Mouse (Mus musculus) granulocyte monocyte progenitor cell, adult 5-6 weeks (primary cell): ENCODE measurements around the gene Ube2h. TPM values are rescaled to one million over a fixed set of nuclear protein-coding genes. Genes with fewer than 3 reads are reported as not detected.
A peak's percentile ranks its signal among the peaks of the same experiment; 100 is the strongest.
"Not testable (repeated sequence)": the region's sequence is repeated elsewhere in the genome, so short reads cannot be mapped to it uniquely, and the experiment has no call there.

ENCODE experiments used
- ATAC-seq: replicated peaks from 2 replicates; pipeline ENCODE4 v1.8.0; 2016; ENCODE audit warnings: mild to moderate bottlenecking, moderate TSS enrichment, inconsistent platforms; ENCODE audit not compliant: poor library complexity, severe bottlenecking
- total RNA-seq, 2 experiments: library from RNA; stranded (forward) in 1 of 2; stranded (reverse) in 1 of 2; fragments of 200-712, 200-1000 nt in 1 of 2; fragments of >200 nt in 1 of 2; fragmentation: Nextera tagmentation in 1 of 2; gene quantifications; 2 replicates each; pipeline ENCODE4 v1.2.3; 2014 to 2017

Gene Ube2h
- total RNA-seq, 2 experiments from 2014 or later, result 4.4 to 6.4 TPM

DNA sequence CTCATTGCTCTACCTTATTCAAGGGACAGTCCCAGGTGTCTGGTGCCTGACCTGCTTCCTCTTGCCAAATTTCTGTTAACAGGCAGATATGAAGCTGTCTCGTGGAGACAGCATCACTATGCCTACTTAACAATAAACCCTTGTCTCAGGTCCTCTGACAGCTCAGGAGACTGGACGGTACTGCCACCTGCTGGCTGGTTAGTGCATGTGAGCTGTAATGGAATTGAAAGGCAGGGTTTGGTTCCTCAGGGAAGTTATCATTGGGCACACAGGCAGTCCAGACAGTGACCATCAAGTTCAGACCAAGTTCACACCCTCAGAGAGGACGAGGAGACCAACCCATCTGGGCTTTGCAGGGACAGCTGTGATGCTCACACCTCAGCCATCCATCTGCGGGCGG is 93.6 kb downstream of the Ube2h start:
- ATAC-seq, result peak; percentile 89

DNA sequence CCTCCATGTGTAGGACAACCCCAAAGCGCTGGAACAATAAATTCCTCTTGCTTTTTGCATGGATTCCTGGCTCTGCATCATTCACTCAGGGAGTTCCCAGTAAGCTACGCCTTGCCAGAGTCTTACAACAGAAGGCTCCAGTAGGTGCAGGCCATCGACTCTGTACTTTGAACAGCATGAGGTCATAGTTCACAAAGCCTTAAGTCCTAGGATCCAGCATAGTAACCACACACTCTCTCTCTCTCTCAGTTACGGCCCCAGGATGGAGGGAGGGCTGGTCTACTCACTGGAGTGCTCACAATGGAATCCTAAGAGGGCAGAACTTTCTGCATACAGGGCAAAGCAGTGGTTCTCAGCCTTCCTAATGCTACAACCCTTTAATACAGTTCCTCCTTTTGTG is 95.5 kb downstream of the Ube2h start:
- ATAC-seq, result no peak

DNA sequence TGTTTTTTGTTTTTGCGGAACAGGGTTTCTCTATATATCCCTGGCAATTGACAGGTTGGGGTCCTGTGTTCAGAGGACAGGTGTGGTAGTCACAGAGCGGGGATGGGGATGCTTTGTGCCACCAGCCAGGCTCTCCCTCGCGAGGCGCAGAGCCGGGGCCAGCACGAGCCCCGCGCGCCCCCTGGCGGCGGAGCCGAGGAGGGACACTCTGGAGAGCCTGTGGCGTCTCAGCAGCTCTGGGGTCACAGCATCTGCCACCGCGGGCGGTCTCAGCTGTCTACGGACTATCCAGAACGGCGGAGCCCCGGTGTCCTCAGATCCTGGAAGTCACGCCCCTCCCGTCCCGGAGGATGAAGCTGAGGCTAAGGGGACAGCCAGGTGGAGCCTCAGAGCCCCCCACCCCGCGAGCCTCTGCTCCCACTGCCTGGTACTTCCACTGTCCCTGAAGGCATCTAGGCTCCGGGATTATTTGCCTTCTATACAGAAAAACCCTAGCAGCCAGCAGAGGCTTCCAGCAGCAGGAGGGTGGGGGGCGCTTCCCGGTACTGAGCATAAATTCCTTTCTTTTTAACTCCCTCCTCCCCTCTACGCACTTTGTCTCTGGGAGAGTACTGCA is 98.6 kb downstream of the Ube2h start:
- peak; percentile 97 for ATAC-seq

DNA sequence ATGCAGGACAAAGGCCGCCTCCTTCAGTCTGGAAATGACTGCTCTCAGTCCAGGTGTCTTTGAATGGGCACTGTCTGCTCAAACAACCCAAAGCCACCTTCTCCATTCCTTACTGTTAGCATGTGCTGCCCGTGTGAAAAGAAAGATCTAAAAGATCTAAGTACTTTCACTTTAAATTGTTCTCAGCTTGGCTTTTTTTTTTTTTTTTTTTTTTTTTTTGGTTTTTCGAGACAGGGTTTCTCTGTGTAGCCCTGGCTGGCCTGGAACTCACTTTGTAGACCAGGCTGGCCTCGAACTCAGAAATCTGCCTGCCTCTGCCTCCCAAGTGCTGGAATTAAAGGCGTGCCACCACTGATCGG is 99.2 kb downstream of the Ube2h start:
- ATAC-seq, result not testable (repeated sequence)

DNA sequence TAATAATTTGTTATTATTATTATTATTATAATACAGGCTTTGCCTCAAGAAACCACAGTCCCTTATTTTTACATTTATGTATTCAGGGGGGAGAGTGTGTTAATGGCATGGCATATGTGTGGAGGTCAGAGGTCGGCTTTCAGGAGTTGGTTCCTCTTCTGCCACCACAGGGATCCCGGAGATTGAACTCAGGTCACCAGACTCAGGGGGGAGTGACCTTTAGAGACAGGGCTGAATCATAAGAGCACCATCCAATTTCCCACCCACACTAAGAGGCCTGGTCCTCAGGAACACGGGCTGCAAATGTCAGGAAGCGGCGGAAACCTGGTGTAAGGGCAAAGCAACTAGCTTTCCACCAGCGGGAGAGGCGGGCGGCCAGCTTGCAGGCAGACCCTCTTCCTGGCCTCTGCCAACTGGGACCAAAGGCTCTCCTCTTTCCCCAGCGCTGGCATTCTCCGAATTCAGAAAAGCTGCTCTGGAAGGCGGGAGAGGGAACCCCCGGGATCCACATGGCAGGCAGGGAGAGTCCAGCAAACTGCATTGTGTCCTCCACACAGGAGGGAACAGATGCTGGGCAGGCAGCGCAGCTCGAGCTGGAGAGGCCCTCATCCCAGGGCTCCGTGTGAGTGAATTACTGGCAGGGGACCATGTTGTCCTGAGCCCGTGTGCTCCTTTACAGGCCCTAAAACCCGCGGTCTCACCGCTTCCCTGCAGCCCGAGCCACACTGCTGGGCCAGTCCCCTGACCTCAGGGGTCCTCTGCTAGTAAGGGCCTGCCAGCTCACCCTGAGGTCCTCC is 99.8 kb downstream of the Ube2h start:
- peak; percentile 68 for ATAC-seq

DNA sequence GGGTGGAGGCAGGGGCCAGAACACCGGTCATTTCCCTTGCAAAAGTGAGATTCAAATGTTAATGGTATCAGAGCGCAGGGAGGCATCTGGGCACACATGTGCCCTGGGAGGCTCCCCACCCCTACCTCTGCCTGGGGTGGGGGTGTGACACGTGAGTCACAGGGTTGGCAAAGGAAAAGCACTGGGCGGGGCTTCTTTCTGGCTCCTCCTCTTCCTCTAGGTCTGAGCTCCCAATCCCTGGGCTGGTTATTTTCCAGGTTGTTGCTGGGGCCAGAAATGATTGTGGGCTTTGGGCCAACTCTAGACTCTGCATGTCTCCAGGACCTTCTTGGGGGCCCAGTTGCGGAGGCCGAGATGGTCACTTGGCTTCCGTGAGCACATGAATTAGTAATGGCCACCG is 108.2 kb downstream of the Ube2h start:
- ATAC-seq, result no peak

DNA sequence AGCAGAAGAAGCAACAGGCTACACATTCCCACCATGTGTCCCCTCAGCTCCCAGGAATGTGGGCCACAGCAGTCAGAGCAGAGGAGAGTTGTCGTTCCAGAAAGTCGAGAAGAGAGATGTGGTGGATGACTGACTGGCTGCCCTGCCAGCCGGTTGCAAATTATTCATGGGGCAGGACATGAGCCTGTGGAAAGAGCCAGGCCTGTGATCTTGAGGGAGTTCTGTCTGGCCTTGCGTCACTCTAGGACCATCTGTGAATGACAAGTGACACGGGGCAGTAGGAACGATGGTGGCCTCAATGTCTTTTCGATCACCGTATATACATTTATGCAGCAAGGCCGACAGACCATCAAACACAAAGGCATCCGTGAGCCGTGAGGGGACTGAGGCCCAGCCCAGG is 108.7 kb downstream of the Ube2h start:
- no peak for ATAC-seq

DNA sequence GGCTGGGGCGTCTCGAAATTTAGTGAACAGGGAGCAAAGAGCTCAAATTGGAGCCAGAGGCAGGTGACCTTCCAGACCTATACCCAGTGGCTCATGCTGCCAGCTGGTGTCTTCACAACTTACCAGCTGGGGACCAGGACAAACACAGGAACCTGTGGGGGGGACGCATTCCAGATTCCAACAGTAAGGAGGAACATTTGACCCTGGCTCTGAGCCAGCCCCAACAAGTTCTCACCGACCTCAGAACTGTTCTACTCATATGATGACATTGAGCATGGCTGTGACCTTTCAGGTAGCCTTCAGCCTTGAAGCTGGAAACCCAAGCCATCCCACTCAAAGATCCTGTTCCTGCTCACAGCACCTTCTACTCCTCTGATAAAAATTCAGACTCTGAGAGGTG is 120.7 kb downstream of the Ube2h start:
- ATAC-seq, result no peak

DNA sequence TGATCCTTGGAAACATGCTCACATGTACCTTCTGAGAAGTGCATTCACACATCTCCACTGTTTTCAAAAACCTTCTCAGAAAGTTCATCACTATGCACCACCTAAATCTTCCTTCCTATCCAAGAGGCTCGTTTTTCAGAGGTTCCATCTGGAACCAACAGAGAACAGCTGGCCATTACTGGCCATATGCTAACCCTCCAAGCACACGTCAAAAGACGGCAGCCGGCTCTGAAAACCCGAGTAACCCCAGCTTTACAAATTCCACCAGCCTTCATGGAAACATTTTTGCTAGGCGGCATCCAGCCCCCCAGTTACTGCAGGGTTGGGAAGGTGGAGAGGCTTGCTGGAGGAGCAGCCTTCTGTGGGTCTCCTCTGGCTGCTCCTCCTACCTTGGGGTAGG is 122.3 kb downstream of the Ube2h start:
- no peak for ATAC-seq

DNA sequence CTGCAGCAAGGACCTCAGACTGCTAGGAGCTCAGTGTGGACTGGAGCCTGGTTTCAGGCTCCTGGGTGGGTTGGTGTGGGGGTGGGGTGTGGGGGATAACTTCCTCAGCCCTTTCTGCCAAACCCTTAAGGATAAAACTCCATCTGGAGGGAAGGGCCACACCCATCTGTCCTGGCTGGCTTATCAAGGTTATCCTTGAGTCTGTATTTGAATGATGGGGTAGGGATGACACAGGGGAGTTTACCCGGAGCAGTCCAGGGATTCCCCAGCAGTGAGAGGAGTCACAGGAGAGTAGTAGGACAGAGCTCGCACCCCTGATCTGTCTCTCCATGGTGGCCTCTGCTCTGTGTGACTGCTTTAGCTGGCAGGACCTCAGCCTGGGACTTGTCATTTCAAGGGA is 124.0 kb downstream of the Ube2h start:
- ATAC-seq, result no peak

DNA sequence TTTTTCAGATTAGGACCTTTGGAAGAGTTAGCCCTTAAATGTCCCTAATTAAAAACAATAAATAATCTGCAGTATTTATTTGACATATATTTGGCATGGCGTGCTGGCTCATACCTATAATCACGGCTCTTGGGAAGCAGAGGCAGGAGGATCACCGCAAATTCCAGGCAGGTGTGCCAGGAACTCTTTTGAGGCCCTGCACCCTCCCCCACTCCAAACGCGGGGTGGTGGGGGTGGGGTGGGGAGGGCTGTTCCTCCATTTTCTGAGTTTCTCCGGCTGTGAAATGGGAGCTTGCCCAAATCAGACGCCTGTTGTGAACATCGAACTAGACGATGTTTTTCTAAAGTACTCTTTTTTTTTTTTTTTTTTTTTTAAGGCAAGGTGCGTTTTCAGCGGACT is 125.3 kb downstream of the Ube2h start:
- ATAC-seq, result no peak

DNA sequence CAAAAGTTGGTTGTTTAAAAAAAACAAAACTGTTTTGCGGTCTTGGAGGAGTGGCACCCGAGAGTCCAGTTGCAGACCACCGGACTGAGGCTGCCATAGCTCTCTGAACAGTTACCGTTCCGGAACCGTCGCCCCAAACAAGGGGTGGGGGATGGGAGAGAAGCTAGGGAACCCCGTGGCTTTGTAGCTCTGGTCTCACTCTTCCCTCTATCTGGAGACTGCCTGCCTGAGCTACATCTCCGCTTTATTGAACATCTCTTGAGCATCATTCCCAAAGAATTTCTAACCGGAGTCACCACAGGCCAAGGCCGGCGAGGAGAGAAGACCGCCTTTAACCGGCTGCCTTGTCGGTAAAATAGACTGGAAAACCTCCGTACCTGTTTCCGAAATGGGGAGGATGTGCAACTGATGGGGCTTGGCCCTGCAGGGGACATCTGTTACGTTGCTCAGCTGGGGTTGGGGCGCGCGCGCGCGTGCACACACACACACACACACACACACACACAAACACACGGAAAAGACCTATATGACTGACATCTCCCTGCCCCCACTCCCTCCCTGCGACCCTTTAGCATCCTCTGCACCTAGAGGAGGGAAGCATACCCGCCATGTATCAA is 126.2 kb downstream of the Ube2h start:
- no peak for ATAC-seq

DNA sequence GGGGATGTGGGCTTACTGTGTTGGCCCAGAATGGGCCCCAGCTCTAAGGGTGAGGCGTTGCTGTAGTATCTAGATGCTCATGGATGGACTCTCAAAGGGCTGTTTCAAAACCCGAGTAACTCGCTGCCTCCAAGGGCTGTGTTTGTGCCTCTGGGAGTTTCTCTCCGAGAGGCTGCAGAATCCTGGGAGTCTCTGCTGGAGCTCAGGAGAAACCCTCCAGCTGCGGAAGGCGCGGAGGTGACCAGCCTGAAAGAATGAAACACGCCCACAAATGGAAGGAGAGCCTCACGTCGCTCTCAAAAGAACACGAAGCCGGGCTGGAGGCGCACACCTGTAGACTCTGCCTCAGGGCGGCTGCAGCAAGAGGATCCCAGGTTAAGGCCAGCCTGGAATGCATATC is 127.0 kb downstream of the Ube2h start:
- ATAC-seq, result no peak

DNA sequence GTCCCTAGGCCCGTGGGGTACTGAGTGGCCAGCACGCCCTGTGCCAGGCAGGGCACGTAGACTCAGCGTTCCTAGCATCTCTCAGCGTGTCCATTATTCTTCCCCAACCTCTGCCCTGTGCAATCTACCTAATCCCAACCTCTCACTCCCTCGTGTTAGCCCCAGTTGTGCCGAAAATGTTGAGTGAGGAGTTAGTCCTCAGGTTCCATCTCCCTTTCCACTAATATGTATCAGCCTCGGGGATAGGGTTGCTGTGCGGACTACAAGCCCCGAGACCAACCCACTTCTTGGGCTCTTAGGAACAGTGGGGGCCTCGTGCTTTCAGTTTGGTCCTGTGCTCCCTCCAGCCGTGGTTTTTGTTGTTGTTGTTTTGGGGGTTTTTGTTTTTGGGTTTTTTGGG is 127.8 kb downstream of the Ube2h start:
- ATAC-seq, result no peak

DNA sequence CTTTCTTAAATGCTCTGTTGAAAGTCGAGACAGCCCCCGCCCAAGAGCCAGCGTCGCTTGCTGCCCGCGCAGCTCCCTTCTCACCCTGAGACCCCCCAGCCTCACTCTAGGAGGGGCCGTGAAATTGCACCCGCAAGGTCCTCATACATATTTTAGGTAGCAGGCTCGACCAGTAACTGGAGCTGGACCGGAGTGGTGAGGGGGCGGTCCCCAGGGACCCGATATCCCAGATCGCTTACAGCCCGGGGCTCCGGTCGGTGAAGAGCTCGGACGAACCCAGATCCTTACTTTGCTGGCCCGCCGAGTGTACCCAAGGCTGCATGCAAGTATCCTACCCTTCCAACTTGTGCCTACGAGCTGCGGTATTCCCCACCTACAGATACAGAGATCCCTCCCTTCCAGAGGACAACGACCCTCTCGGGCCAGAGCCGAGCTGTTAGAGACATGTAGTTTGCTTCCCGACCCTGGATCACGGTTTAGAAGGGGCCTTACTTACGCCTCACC is 128.4 kb downstream of the Ube2h start:
- no peak for ATAC-seq

DNA sequence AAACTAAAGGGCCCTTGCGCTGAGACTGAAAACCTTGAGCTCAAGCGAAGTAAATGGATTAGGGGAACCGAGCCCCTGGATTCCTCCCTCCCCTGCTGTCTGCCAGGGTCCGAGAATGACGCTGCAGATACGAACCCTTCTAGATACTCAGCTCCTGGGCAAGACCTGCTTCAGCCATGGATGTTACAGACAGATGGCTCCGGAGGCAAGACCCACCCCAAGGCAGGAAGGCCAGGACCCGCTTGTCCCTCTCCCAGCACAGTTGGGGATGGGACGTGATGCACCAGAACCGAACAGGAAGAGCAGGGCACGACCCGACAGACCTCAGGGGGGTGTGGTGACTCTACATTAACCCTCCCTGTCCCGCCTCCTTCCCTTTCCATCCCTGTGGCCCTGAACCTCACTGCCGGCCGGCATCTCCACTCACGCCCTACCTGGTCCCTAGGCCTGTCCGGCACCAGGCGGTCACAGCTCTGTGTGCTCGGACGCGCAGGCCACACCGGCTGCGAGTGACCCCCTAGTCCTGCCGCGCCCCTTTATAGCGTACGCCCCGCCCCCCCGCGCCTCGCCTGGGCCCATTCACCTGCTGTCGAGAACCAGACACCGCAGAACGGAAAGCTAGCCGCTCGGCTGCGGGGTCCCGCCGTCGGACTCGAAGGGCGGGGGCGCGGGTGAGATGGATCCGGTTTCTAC is 129.0 kb downstream of the Ube2h start:
- ATAC-seq, result no peak

DNA sequence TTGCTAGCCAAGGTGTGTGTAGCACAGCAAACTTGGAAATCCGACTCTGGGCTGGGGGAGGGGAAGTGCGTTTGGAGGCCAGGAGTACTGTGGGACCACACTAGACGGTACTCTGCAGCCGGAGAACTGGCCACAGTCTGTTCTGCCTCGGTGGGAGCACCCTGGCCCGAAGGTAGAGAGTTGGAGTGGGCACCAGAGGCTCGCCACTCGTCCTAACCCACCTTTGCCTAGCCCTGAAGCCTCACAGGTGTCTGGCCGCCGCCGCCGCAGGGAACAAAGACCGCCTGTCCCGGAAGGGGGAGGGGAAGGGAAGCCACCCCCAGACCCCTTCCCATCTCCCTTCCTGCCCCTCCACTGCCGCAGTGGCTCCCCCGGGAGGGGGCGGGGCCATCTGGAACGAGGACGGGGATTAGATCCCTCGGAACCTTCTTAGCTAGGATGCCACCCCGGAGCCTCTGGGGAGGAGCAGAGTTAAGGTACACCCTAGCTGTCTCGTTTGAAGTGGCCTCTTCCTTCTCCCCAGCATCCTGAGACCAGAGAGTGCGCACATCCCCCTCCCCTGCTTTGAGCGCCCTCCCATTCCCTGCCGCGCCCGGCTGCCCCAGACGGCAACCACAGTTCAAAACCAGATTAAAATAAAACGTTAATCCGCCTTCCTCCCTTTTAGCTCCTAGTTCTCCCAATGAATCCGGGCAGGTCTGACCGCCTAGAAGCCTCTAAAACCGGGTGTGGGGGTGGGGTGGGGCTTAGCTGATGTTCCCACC is 129.7 kb downstream of the Ube2h start:
- no peak for ATAC-seq

DNA sequence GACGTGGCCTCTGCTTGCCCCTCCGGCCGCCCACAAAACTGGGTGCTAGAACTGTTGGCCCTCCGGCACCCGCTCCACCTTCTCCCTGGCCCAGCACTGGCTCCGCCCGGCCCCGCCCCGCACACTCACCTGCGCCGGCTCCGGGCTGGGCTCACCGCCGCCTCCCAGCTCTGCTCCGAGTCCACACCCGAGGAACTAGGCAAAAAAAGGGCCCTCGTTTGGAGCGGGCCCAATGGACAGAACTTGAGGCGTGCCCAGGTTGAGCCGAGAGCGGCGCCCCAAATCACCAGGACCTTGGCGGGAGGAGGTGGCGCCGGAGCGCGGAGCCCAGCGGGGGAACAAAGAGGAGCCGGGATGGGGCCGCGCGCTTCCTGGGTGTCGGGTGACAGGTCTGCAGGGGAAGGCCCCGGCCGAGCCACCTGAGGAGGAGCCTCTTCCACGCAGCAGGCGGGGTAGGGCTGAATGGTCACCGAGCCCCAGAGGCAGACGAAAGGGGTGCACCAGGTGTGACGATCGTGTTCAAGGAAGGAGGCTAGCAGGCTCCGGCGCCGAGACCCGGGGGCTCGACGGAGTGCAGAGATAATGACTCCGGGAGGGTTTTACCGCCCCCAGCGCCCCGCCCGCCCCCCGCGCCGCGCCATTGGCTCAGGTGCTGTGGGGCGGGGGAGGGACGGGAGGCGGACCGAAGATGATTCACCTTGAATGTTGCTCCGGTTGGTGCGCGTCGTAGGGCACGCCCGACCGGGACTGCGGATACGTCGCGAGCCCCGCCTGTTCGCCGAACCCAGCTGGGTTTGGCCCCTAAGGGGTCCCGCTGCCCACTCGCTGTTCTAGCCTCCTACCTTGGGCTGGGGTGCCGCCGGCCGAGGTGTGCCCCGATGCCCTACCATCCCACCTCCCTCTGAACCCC is 130.5 kb downstream of the Ube2h start:
- peak; percentile 29 for ATAC-seq

DNA sequence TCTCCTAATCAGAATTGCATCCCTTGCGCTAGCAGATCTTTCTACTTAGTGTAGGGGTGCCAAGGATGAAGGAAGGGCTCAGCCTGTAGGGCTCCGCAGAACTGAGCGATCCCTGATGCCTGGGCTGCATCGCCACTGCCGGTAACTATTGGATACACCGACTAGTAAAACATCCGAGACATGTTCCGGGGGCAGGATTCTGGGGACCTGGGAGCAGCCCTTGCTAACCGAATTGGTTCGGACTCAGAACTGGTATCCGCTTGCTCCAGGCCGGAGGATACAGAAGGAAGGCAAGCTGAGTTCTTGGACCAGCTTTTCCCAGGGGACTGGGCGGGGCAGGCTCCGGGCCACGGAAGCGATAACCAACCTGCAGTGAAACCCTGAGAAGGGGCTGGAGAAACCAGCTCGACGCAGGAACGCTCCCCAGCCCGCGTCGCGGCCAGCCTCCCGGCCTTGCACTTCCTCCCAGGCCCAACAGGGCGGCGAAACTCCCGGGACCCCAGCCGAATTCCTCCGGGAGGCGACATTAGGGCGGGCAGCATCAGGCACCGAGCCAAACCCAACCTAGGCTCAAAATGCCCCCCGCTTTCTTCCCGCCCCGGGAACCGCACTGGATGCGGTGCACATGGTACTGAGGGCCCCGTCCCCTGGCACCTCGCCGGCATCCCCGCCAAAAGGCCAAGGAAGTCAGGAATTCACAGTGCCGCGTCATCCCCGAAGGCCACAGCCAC is 131.4 kb downstream of the Ube2h start:
- peak; percentile 33 for ATAC-seq
